Mouse (Mus musculus) embryonic fibroblast, embryonic 13.5 days (primary cell): ENCODE measurements at regions not wholly inside any gene's neighbourhood (a gene's known extent, or its start where the extent isn't known, plus 50 kb on each side); places are given as distances from the start of the nearest gene placed in this dataset.

Experiments used
- CTCF ChIP-seq: IDR thresholded peaks from 2 replicates; pipeline ENCODE4 v1.5.1; 2011; ENCODE audit warnings: mild to moderate bottlenecking, control low read depth, low read length, moderate library complexity, borderline replicate concordance; ENCODE audit not compliant: insufficient read depth
- POLR2A ChIP-seq: IDR thresholded peaks from 2 replicates; pipeline ENCODE4 v1.6.1; 2011; ENCODE audit warnings: low read depth, mild to moderate bottlenecking, control low read depth, low read length, moderate library complexity

- TF ChIP-seq CTCF (no peak), POLR2A (no peak)
These were observed 179.8 kb upstream of the Myo3a start for GRCm38 (mm10) chr2:22047465-22047864.
